Mouse (Mus musculus) hindbrain, embryonic 13.5 days (tissue): ENCODE measurements at regions not wholly inside any gene's neighbourhood (a gene's known extent, or its start where the extent isn't known, plus 50 kb on each side); places are given as distances from the start of the nearest gene placed in this dataset.
"Not testable (repeated sequence)": the region's sequence is repeated elsewhere in the genome, so short reads cannot be mapped to it uniquely, and the experiment has no call there.

Experiments
- ATAC-seq: fragments of 200-750 bp; cut with Nextera tagmentation; 2 replicates; pipeline ENCODE4 v1.8.0; 2017; ENCODE audit warnings: moderate TSS enrichment; ENCODE audit not compliant: low FRiP score
- H3K27ac ChIP-seq: fragments of 300-500 bp; sonication (generic); 2 replicates; pipeline ENCODE4 v1.5.1; 2015; ENCODE audit warnings: inconsistent platforms, mild to moderate bottlenecking, moderate library complexity
- H3K27me3 ChIP-seq: fragments of 300-500 bp; sonication (generic); 2 replicates; pipeline ENCODE4 v1.6.1; 2015; ENCODE audit warnings: mild to moderate bottlenecking, inconsistent platforms
- H3K36me3 ChIP-seq: fragments of 300-500 bp; sonication (generic); 2 replicates; pipeline ENCODE4 v1.6.1; 2015; ENCODE audit warnings: mild to moderate bottlenecking, inconsistent platforms
- H3K4me1 ChIP-seq: fragments of 300-500 bp; sonication (generic); replicated peaks from 2 replicates; pipeline ENCODE4 v1.6.1; 2015; ENCODE audit warnings: inconsistent platforms
- H3K4me2 ChIP-seq: fragments of 300-500 bp; sonication (generic); 2 replicates; pipeline ENCODE4 v1.6.1; 2015; ENCODE audit warnings: inconsistent platforms, mild to moderate bottlenecking, moderate library complexity
- H3K4me3 ChIP-seq: fragments of 300-500 bp; sonication (generic); 2 replicates; pipeline ENCODE4 v1.5.1; 2015; ENCODE audit warnings: mild to moderate bottlenecking, inconsistent platforms
- H3K9ac ChIP-seq: fragments of 300-500 bp; sonication (generic); 2 replicates; pipeline ENCODE4 v1.6.1; 2015; ENCODE audit warnings: mild to moderate bottlenecking, inconsistent platforms
- H3K9me3 ChIP-seq: fragments of 300-500 bp; sonication (generic); 2 replicates; pipeline ENCODE4 v1.6.1; 2016; ENCODE audit warnings: inconsistent platforms
- WGBS: fragments of 180-500 bp; shearing (Covaris S2); methylation state at CpG from one replicate; pipeline ENCODE4 v1.1.7; 2015; 5-methylcytosine and 5-hydroxymethylcytosine counted together

- no peak overlapping the region for H3K27ac ChIP-seq
- no peaks in the 10 kb centered on the region for H3K27me3 ChIP-seq
- no peaks in the 10 kb centered on the region for H3K9me3 ChIP-seq
- ATAC-seq, result no peak
- no peak overlapping the region for H3K4me2 ChIP-seq
- H3K9ac ChIP-seq, result no peak overlapping the region
- no peak overlapping the region for H3K4me3 ChIP-seq
- 89% methylated on average over 2 of the region's 2 CpGs for WGBS
- no peaks in the 10 kb centered on the region for H3K36me3 ChIP-seq
- H3K4me1 ChIP-seq, result no peaks in the 10 kb centered on the region
These were observed 271.8 kb downstream of the Gabrg2 start for GRCm38 (mm10) chr11:41728839-41729238.

- H3K4me1 ChIP-seq, result no peaks in the 10 kb centered on the region
- H3K4me3 ChIP-seq, result no peak overlapping the region
- 59% methylated on average over 1 of the region's 1 CpGs for WGBS
- no peak for ATAC-seq
- H3K9me3 ChIP-seq, result no peaks in the 10 kb centered on the region
- no peak overlapping the region for H3K9ac ChIP-seq
- no peaks in the 10 kb centered on the region for H3K27me3 ChIP-seq
- no peak overlapping the region for H3K27ac ChIP-seq
- H3K36me3 ChIP-seq, result no peaks in the 10 kb centered on the region
- no peak overlapping the region for H3K4me2 ChIP-seq
These were observed 284.0 kb downstream of the Gabrg2 start for GRCm38 (mm10) chr11:41716616-41717015.

DNA sequence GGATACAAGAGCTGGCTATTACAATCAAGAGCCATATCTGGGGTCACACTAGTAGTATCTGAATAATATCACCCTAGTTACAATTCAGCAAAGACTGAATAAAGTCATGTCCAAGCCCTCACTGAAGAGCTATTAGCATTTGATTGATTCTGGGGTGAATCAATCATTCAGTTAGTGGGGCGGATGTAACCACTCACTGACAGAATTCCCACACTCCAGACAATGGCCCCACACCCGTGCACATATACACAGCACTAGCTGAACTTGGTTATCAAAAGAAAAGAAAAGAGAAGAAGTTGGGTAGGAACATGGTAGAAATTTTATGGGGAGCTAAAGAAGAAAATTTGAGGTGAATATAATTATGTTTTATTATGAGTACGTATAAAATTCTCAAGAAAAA, 310.0 kb downstream of the Gabrg2 start:
- no peak for ATAC-seq
- Histone ChIP-seq H3K9ac (no peak overlapping the region), H3K27ac (no peak overlapping the region), H3K9me3 (no peaks in the 10 kb centered on the region), H3K4me3 (no peak overlapping the region), H3K4me2 (no peak overlapping the region), H3K27me3 (no peaks in the 10 kb centered on the region), H3K4me1 (no peaks in the 10 kb centered on the region), H3K36me3 (no peaks in the 10 kb centered on the region)
- WGBS, result 37% methylated on average over 3 of the region's 3 CpGs

- H3K27ac ChIP-seq, result no peak overlapping the region
These were observed 317.7 kb downstream of the Gabrg2 start for GRCm38 (mm10) chr11:41682991-41683390.

GRCm38 (mm10) chr11:41652566-41652965, 348.1 kb downstream of the Gabrg2 start:
- Histone ChIP-seq H3K27ac (no peak overlapping the region), H3K9me3 (no peaks in the 10 kb centered on the region), H3K4me1 (no peaks in the 10 kb centered on the region), H3K27me3 (no peaks in the 10 kb centered on the region), H3K9ac (no peak overlapping the region), H3K36me3 (no peaks in the 10 kb centered on the region), H3K4me3 (no peak overlapping the region), H3K4me2 (no peak overlapping the region)
- no peak for ATAC-seq
- WGBS, result 85% methylated on average over 1 of the region's 1 CpGs

More at GRCm38 (mm10) chr11:41682991-41683390, 317.7 kb downstream of the Gabrg2 start:
- no peaks in the 10 kb centered on the region; the same call in 1 of the 2 replicates for H3K4me1 ChIP-seq
- H3K27me3 ChIP-seq, result no peaks in the 10 kb centered on the region
- 9% methylated on average over 1 of the region's 1 CpGs for WGBS
- H3K9me3 ChIP-seq, result no peaks in the 10 kb centered on the region
- H3K4me3 ChIP-seq, result no peak overlapping the region
- H3K36me3 ChIP-seq, result no peaks in the 10 kb centered on the region
- H3K4me2 ChIP-seq, result no peak overlapping the region
- H3K9ac ChIP-seq, result no peak overlapping the region
- no peak for ATAC-seq

- Histone ChIP-seq H3K9ac (no peak overlapping the region), H3K27me3 (no peaks in the 10 kb centered on the region), H3K4me1 (peaks cover 14% of the 10 kb centered on the region), H3K27ac (no peak overlapping the region; the same call in 1 of the 2 replicates), H3K4me2 (no peak overlapping the region), H3K36me3 (no peaks in the 10 kb centered on the region), H3K4me3 (no peak overlapping the region), H3K9me3 (no peaks in the 10 kb centered on the region)
- 38% methylated on average over 4 of the region's 4 CpGs for WGBS
- ATAC-seq, result no peak
These were observed 355.2 kb downstream of the Gabrg2 start for GRCm38 (mm10) chr11:41645502-41645891.

DNA sequence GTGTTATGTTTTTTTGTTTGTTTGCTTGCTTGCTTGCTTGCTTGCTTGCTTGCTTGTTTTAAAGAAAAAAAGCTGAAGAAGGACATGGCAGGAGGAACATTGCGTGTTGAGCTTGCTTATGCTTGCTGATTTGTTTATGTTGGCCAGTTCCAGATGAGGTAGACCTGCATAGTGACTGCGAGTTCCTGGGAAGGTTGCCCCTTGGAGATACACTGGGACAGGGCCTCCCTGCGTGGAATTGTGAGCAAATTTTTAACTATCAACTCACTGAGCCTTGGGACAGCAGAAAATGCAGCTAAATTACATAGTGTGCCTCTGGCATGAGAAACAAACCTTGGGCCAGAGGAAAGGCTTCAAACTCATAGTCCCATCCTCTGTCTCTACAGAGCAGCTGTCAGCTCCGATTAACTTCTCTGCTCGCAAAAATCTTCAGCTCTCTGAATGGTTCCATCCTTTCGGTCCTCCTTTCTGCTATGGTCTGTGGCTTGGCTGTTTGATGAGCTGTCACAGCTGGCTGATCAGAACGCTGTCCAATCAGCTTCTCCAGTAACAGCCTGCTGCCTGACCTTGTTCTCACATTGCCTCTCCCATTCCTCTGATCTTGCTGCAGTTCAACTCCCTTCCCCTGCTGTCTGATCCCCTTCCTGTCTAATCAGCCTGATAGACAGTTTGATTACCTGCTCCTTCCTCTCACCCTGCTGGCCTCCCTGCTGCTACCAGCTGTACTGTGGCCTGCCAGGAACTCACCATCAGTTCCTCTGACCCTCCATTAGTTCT, 355.7 kb downstream of the Gabrg2 start:
- peak; percentile 61 for ATAC-seq
- Histone ChIP-seq H3K36me3 (no peaks in the 10 kb centered on the region), H3K4me3 (no peak overlapping the region), H3K4me1 (peaks cover 14% of the 10 kb centered on the region), H3K9me3 (no peaks in the 10 kb centered on the region), H3K27me3 (no peaks in the 10 kb centered on the region), H3K4me2 (no peak overlapping the region), H3K9ac (no peak overlapping the region), H3K27ac (peak overlapping the region; percentile 24)
- 38% methylated on average over 7 of the region's 7 CpGs for WGBS

GRCm38 (mm10) chr11:41644083-41644482, 356.6 kb downstream of the Gabrg2 start:
- Histone ChIP-seq H3K4me3 (no peak overlapping the region), H3K27ac (no peak overlapping the region)
- 30% methylated on average over 3 of the region's 3 CpGs for WGBS

GRCm38 (mm10) chr11:41599006-41599405, 401.7 kb downstream of the Gabrg2 start:
- Histone ChIP-seq H3K36me3 (no peaks in the 10 kb centered on the region), H3K4me1 (no peaks in the 10 kb centered on the region), H3K4me2 (no peak overlapping the region), H3K27ac (no peak overlapping the region), H3K4me3 (no peak overlapping the region), H3K9me3 (no peaks in the 10 kb centered on the region), H3K9ac (no peak overlapping the region), H3K27me3 (no peaks in the 10 kb centered on the region)
- WGBS, result 96% methylated on average over 1 of the region's 1 CpGs
- ATAC-seq, result no peak

More at GRCm38 (mm10) chr11:41644083-41644482, 356.6 kb downstream of the Gabrg2 start:
- H3K9ac ChIP-seq, result no peak overlapping the region
- peaks cover 14% of the 10 kb centered on the region for H3K4me1 ChIP-seq
- no peaks in the 10 kb centered on the region for H3K9me3 ChIP-seq
- H3K4me2 ChIP-seq, result no peak overlapping the region
- no peak for ATAC-seq
- H3K36me3 ChIP-seq, result no peaks in the 10 kb centered on the region
- H3K27me3 ChIP-seq, result no peaks in the 10 kb centered on the region

GRCm38 (mm10) chr11:41598431-41598830, 402.2 kb downstream of the Gabrg2 start:
- WGBS, result 79% methylated on average over 6 of the region's 6 CpGs
- Histone ChIP-seq H3K9ac (no peak overlapping the region), H3K4me1 (no peaks in the 10 kb centered on the region), H3K27me3 (no peaks in the 10 kb centered on the region), H3K4me2 (no peak overlapping the region), H3K27ac (no peak overlapping the region), H3K9me3 (no peaks in the 10 kb centered on the region), H3K4me3 (no peak overlapping the region), H3K36me3 (no peaks in the 10 kb centered on the region)
- no peak for ATAC-seq

- not testable (repeated sequence) for H3K9me3 ChIP-seq, H3K36me3 ChIP-seq
- 74% methylated on average over 4 of the region's 4 CpGs for WGBS
These were observed 409.2 kb downstream of the Gabrg2 start for GRCm38 (mm10) chr11:41591426-41591825.

More at GRCm38 (mm10) chr11:41591426-41591825, 409.2 kb downstream of the Gabrg2 start:
- H3K4me1 ChIP-seq, H3K27me3 ChIP-seq, H3K9ac ChIP-seq, H3K4me2 ChIP-seq, ATAC-seq, H3K4me3 ChIP-seq, H3K27ac ChIP-seq: not testable (repeated sequence)
